Mouse (Mus musculus): Measurements from ENCODE around the gene Epha2. TPM values are rescaled to one million over a fixed set of nuclear protein-coding genes. Genes with fewer than 3 reads are reported as not detected.
A peak's percentile ranks its signal among the peaks of the same experiment; 100 is the strongest.

Gene Epha2
- polyA plus RNA-seq, 1 experiment from 2014 or later = 2.6 TPM

DNA sequence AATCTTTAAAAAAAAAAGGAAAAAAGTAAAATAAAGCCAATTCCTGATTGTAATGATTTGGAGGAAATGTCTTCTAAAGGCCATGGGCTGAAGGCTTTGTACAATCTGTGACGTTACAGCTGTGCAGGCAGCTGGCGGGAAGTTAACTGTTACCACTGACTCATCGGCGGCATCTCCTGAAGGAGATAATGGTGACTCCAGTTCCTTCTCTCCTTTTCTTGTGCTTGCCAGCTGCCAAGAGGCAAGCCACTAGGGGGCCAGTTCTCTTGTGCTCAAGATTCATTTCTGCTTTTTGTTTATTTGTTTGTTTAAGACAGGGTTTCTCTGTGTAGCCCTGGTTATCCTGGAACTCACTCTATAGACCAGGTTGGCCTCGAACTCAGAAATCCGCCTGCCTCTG is 32.0 kb upstream of the Epha2 start:
- no peaks in the 10 kb centered on the region for H3K36me3 ChIP-seq
- WGBS = 78% methylated on average over 6 of the region's 6 CpGs

DNA sequence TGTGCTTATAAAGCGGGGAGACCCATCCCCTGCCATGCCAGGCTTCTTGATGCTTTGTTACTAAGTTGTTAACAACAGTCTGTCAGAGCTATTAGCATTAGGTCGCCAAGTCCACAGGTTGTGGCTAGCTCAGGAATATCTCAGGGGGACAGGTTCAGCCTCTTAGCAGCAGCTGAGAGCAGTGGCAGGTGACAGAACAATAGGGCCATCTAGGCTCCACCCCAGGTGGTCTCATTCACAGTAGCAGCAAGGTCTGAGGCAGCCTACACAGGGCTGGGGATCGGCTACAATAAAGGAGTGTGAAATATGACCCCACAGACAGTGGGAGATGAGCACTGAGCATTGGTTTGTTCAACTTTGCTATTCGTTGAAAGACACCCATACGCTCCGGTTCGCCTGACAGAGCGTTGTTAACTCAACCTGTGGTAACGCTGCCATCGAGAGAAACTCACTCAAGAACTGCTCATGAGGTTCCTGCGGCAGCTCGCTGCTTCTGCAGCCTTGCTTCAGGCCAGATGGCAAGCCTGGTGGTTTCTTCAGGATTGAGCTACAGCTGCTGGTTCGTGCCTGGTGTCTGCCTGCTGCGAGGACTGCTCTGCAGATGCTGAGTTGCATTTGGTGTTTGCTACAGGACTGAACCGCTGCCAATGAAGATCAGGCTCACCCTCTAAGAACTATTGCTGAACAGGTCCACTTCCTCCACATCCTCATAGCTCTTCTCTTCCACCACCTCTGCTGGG is 30.7 kb upstream of the Epha2 start:
- H3K27ac ChIP-seq = no peak overlapping the region
- no peak overlapping the region for H3K4me2 ChIP-seq
- H3K27me3 ChIP-seq = no peaks in the 10 kb centered on the region; the same call in 1 of the 2 replicates
- H3K36me3 ChIP-seq = no peaks in the 10 kb centered on the region
- no peak overlapping the region for H3K4me3 ChIP-seq
- no peaks in the 10 kb centered on the region for H3K9me3 ChIP-seq
- peaks cover 25% of the 10 kb centered on the region for H3K4me1 ChIP-seq
- H3K9ac ChIP-seq = no peak overlapping the region
- 63% methylated on average over 15 of the region's 15 CpGs for WGBS
- ATAC-seq (ENCODE audit: insufficient number of reproducible peaks, insufficient read depth, low FRiP score, low TSS enrichment, low read depth) = no peak

More for the DNA sequence above, 32.0 kb upstream of the Epha2 start:
- no peak for ATAC-seq (ENCODE audit: insufficient number of reproducible peaks, insufficient read depth, low FRiP score, low TSS enrichment, low read depth)
- no peaks in the 10 kb centered on the region for H3K27me3 ChIP-seq
- H3K4me3 ChIP-seq = no peak overlapping the region
- no peak overlapping the region for H3K4me2 ChIP-seq
- peaks cover 13% of the 10 kb centered on the region for H3K4me1 ChIP-seq
- H3K27ac ChIP-seq = no peak overlapping the region
- H3K9ac ChIP-seq = no peak overlapping the region
- no peaks in the 10 kb centered on the region for H3K9me3 ChIP-seq

DNA sequence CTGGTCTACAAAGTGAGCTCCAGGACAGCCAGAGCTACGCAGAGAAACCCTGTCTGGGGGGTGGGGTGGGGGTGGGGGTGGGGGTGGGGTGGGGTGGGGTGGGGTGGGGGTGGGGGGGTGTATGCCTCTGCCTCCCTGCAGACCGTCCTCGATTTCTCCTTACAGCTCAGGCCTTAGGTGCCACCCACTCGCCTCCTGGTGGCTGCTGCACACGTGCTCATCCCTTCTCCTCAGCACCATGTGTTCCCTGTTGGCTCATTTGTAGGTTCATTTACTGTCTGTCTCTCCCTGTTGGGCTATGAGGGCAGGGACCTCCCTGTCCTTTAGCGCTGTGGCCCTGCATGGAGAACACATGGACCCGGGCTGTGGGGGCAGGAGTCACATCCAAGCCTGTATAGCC is 29.8 kb upstream of the Epha2 start:
- no peak overlapping the region for H3K4me3 ChIP-seq
- H3K27me3 ChIP-seq = no peaks in the 10 kb centered on the region; the same call in 1 of the 2 replicates
- 90% methylated on average over 7 of the region's 7 CpGs for WGBS
- H3K9ac ChIP-seq = no peak overlapping the region
- ATAC-seq (ENCODE audit: insufficient number of reproducible peaks, insufficient read depth, low FRiP score, low TSS enrichment, low read depth) = no peak
- H3K4me2 ChIP-seq = no peak overlapping the region
- no peak overlapping the region for H3K27ac ChIP-seq
- no peaks in the 10 kb centered on the region for H3K36me3 ChIP-seq
- H3K4me1 ChIP-seq = peaks cover 25% of the 10 kb centered on the region
- H3K9me3 ChIP-seq = no peaks in the 10 kb centered on the region

DNA sequence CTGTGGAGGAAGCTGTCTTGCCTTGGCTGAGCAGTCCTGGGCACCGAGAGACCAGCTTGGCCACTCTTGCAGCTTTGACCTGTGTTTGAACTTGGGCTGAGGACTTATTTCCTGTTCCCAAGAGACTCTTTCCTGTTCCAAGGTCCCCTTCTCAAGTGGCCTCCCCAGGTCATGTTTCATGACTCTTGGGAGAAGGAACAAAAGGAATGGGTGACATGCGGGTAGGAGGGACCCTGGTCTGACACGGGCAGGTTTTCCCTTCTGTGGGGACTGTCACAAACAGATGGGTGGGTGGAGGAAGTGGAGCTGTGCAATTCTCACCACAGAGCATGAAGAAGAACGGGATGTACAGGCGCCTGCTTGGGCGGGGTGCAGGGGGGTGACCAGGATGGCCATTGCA is 29.3 kb upstream of the Epha2 start:
- no peak overlapping the region for H3K27ac ChIP-seq
- ATAC-seq (ENCODE audit: insufficient number of reproducible peaks, insufficient read depth, low FRiP score, low TSS enrichment, low read depth) = no peak
- H3K4me1 ChIP-seq = peaks cover 25% of the 10 kb centered on the region
- WGBS = 70% methylated on average over 6 of the region's 6 CpGs
- no peak overlapping the region for H3K9ac ChIP-seq
- no peaks in the 10 kb centered on the region for H3K36me3 ChIP-seq
- H3K9me3 ChIP-seq = no peaks in the 10 kb centered on the region
- no peak overlapping the region for H3K4me3 ChIP-seq
- no peaks in the 10 kb centered on the region; the same call in 1 of the 2 replicates for H3K27me3 ChIP-seq
- no peak overlapping the region for H3K4me2 ChIP-seq

DNA sequence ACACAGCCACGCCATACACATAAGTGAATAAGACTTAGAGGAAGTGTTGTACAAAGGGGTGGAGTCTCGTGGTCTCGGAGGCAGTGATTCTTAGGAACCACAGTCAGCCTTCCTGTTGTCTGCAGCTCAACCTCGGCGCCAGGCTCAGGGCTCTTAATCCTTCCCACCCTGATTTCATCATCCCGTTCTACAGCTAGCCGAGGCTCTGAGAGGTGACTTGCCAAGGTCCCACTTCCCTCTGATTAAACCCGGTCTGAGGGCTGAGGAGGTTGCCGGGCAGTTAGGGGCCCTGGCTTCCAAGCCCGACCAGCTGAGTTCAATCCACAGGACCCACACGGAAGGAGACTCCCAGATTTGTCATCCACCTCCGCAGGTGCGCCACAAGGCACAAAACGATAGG is 28.2 kb upstream of the Epha2 start:
- Histone ChIP-seq H3K27me3 (no peaks in the 10 kb centered on the region; the same call in 1 of the 2 replicates), H3K27ac (peak overlapping the region; percentile 12; the same call in 1 of the 2 replicates), H3K9ac (peak overlapping the region; percentile 49; the same call in 1 of the 2 replicates), H3K36me3 (no peaks in the 10 kb centered on the region), H3K4me3 (peak overlapping the region; percentile 20), H3K4me1 (peaks cover 29% of the 10 kb centered on the region), H3K9me3 (no peaks in the 10 kb centered on the region), H3K4me2 (peak overlapping the region; percentile 55)
- no peak for ATAC-seq (ENCODE audit: insufficient number of reproducible peaks, insufficient read depth, low FRiP score, low TSS enrichment, low read depth)
- 13% methylated on average over 14 of the region's 14 CpGs for WGBS

DNA sequence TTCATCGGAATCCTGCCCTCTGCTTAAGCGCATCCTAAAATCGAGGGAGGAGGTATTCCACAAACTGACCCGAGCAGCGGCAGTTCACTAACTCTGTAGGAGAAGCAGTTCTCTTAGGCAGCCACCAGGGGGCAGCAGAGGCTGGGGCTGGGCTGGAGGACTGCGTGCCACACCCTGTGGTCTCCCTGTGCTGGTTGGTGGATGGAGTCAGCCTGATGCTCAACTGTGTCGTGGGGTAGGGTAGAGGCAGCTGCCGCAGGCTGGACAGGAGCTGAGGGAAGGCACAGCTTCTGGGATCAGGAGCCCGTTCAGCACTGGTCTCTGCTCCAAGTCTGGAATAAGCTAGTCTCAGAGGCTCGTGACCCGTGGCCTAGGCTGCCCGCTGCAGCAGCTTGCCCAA is 27.7 kb upstream of the Epha2 start:
- Histone ChIP-seq H3K36me3 (no peaks in the 10 kb centered on the region), H3K4me2 (peak overlapping the region; percentile 55), H3K4me1 (peaks cover 33% of the 10 kb centered on the region), H3K27ac (peak overlapping the region; percentile 12; the same call in 1 of the 2 replicates), H3K27me3 (no peaks in the 10 kb centered on the region; the same call in 1 of the 2 replicates), H3K9ac (peak overlapping the region; percentile 49; the same call in 1 of the 2 replicates), H3K4me3 (peak overlapping the region; percentile 20), H3K9me3 (no peaks in the 10 kb centered on the region)
- WGBS = 17% methylated on average over 12 of the region's 12 CpGs
- ATAC-seq (ENCODE audit: insufficient number of reproducible peaks, insufficient read depth, low FRiP score, low TSS enrichment, low read depth) = peak; percentile 67; the same call in 1 of the 2 replicates

DNA sequence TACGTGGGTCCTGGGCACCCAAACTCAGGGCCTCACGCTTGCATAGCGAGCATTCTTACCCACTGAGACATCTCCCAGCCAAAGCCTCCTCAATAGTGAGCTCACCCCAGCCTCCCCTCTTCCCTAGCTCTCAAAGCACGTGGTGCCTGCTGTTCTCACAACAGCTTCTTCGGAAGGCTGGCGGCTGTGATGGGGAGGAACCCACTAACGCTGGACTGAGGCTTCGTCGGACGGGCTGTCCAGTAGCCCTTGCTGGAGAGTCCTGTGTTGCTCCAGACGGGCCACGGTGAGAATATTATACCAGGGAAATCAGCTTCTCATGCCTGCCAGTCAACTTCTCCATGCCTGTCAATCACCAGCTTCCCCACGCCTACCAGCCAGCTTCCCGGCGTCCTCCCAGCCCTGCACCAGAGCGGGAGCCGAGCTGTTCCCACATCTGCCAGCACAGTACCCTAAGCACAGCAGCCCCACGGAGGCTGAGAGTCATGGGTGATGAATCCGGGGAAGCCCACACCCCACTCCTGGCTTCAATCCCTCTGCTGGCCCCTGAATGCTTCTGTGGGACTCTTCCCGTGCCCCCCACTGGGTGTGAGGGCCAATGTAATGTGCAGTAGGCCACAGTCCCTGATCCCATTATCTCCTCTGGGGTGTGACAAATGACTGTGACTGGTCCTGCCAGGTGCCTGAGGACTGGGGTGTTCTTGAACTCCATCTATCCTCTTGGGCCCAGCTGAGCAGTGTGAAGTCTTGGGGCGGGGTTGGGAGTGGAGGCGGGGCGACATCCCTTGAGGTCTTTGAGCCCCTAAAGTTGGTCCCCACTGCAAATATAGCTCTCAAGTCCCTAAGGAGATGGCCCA is 26.3 kb upstream of the Epha2 start:
- Histone ChIP-seq H3K27me3 (no peaks in the 10 kb centered on the region; the same call in 1 of the 2 replicates), H3K9ac (peak overlapping the region; percentile 55), H3K4me2 (peak overlapping the region; percentile 32), H3K27ac (peak overlapping the region; percentile 33; the same call in 1 of the 2 replicates), H3K4me1 (peaks cover 36% of the 10 kb centered on the region), H3K4me3 (no peak overlapping the region), H3K9me3 (no peaks in the 10 kb centered on the region), H3K36me3 (no peaks in the 10 kb centered on the region)
- 27% methylated on average over 23 of the region's 23 CpGs for WGBS
- no peak for ATAC-seq (ENCODE audit: insufficient number of reproducible peaks, insufficient read depth, low FRiP score, low TSS enrichment, low read depth)

DNA sequence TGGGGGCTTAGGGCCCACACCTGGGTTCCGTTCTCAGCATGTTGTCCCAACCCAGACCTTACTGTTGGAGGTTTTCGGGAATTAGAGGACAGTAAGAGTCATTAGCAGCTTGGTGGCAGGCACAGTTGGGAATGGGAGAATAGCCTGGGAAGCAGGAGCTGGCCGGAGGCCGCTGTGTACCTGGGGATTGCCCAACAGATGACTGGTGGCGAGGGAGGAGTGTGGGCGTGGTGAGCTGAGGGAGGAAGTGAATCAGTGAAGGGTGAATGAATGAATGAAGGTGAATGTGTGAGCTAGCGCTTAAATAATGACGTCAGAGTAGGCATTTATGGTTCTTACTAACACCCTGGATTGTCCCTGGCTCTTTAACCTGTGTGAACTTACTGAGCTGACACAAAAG is 23.9 kb upstream of the Epha2 start:
- peaks cover 44% of the 10 kb centered on the region for H3K4me1 ChIP-seq
- H3K36me3 ChIP-seq = no peaks in the 10 kb centered on the region

DNA sequence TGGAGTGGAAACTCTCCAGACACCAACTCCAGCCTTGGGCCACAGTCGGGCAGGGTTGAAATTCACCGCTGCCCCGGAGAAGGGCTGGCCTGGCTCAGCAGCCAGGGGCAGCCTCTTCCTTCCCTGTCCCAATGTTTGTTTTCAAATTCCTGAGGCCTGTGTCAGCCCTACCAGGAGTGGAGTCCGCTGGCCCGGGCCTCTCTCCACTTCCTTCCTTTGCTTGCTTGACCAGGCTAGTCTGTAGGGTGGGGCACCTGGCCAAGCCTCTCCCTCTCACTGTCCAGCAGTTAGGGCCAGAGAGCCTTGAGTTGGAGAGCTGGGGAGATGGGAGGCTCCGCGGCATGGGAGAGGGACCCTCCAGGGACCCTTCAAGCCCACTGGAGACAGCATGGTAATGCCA is 22.9 kb upstream of the Epha2 start:
- 0 out of 2 replicates have a peak overlapping the region, but pooled peaks have one; percentile 36 for H3K9ac ChIP-seq
- ATAC-seq (ENCODE audit: insufficient number of reproducible peaks, insufficient read depth, low FRiP score, low TSS enrichment, low read depth) = no peak
- no peak overlapping the region for H3K4me3 ChIP-seq
- H3K27ac ChIP-seq = peak overlapping the region; percentile 39; the same call in 1 of the 2 replicates
- no peaks in the 10 kb centered on the region for H3K36me3 ChIP-seq
- H3K4me2 ChIP-seq = no peak overlapping the region
- no peaks in the 10 kb centered on the region; the same call in 1 of the 2 replicates for H3K27me3 ChIP-seq
- H3K9me3 ChIP-seq = no peaks in the 10 kb centered on the region
- H3K4me1 ChIP-seq = peaks cover 39% of the 10 kb centered on the region
- WGBS = 56% methylated on average over 7 of the region's 7 CpGs

More for the DNA sequence above, 23.9 kb upstream of the Epha2 start:
- 83% methylated on average over 8 of the region's 8 CpGs for WGBS
- ATAC-seq (ENCODE audit: insufficient number of reproducible peaks, insufficient read depth, low FRiP score, low TSS enrichment, low read depth) = no peak
- Histone ChIP-seq H3K9me3 (no peaks in the 10 kb centered on the region), H3K27ac (no peak overlapping the region), H3K4me3 (no peak overlapping the region), H3K9ac (no peak overlapping the region), H3K4me2 (no peak overlapping the region), H3K27me3 (no peaks in the 10 kb centered on the region; the same call in 1 of the 2 replicates)

DNA sequence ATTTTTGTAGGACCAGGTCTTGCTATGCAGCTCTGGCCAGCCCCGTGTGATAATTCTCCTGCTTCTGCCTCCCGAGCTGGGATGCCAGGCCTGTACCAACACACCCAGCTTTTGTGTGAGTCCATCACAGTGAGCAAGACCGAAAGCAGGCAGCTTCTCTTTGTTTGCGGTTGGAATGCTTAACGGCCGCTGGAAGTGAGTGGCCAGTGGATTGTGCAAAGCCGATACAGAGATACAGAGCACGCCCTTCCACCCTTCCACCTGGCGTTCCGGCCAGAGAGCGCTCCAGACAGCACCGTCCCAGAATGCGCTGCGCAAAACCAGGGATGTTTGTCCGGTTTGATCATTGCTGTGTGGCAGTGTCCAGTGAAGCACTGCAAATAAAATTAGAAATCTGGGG is 21.7 kb upstream of the Epha2 start:
- Histone ChIP-seq H3K4me3 (no peak overlapping the region), H3K9me3 (no peaks in the 10 kb centered on the region), H3K36me3 (no peaks in the 10 kb centered on the region), H3K4me2 (no peak overlapping the region), H3K27me3 (peaks cover 7% of the 10 kb centered on the region; the same call in 1 of the 2 replicates), H3K9ac (no peak overlapping the region), H3K27ac (no peak overlapping the region), H3K4me1 (peaks cover 29% of the 10 kb centered on the region)
- WGBS = 73% methylated on average over 15 of the region's 15 CpGs
- no peak for ATAC-seq (ENCODE audit: insufficient number of reproducible peaks, insufficient read depth, low FRiP score, low TSS enrichment, low read depth)

DNA sequence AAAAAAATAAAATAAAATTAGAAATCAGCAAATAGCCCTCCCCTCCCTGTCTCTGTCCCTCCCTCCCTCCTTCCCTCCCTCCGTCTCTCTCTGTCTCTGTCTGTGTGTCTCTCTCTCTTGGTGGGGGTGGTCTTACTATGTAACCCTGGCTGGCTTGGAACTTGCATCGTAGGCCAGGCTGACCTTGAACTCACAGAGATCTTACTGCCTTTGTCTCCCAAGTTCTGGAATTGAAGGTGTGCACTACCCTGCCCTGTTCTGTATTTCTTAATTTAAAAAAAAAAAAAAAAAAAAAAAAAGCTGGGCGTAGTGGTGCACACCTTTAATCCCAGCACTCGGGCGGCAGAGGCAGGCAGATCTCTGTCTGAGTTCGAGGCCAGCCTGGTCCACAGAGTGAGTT is 21.3 kb upstream of the Epha2 start:
- WGBS = 91% methylated on average over 6 of the region's 6 CpGs
- H3K27ac ChIP-seq = no peak overlapping the region
- H3K36me3 ChIP-seq = no peaks in the 10 kb centered on the region
- H3K9ac ChIP-seq = no peak overlapping the region
- no peaks in the 10 kb centered on the region for H3K9me3 ChIP-seq
- ATAC-seq (ENCODE audit: insufficient number of reproducible peaks, insufficient read depth, low FRiP score, low TSS enrichment, low read depth) = no peak
- no peak overlapping the region for H3K4me2 ChIP-seq
- H3K4me1 ChIP-seq = peaks cover 24% of the 10 kb centered on the region
- H3K4me3 ChIP-seq = no peak overlapping the region
- H3K27me3 ChIP-seq = peaks cover 7% of the 10 kb centered on the region; the same call in 1 of the 2 replicates
